Mouse (Mus musculus): Measurements from ENCODE around the gene Ppp2r5b. TPM values are rescaled to one million over a fixed set of nuclear protein-coding genes. Genes with fewer than 3 reads are reported as not detected.

The Ppp2r5b gene
- total RNA-seq, 2 experiments from 2014 or later = 26.2 to 26.4 TPM

DNA sequence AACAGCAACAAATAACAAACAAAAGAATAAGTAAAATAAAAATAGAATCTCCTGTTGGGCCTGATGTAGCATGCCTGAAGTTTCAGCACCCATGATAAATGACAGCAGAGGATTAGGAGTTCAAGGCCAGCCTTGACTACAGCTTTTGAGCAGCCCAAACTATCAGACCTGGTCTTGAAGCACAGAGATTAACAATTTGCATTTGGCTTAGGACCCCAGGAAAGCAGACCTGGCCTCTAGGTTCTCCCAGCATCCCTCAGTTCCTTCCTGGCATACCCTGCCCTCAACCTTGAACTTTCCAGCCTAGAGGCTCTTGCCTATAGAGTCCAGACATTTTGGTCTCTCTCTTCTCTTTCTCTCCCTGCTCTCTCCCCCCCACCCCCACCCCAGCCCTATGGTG, 3.1 kb upstream of the Ppp2r5b start:
- no peak for DNase-seq (ENCODE audit: low spot score in 2 of 2)

GRCm38 (mm10) chr19:6236842-6237241, 1.2 kb upstream of the Ppp2r5b start:
- DNase-seq (ENCODE audit: low spot score in 2 of 2) = no peak

DNA sequence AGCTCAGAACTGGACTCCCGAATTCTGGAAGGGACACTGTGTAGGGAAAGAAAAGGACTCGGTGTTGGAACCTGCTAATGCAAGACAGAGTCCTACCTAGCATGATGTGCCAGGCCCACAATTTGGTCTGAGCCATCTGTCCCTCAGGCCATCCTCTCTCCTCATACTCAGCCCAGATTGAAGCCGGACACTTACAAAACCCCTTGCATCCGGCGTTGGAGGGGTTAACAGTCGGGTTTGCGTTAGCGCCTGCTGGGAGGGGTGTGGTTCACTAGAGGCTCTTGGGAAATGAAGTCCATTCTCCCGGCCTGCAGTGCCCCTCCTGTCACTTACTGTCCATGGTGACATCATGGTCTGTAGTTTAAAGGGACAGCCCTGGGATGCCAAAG, 375 bp upstream of the Ppp2r5b start:
- peak; percentile 76 to 92 for DNase-seq (ENCODE audit: low spot score in 2 of 2)

GRCm38 (mm10) chr19:6234337-6235083, 1.2 kb downstream of the Ppp2r5b start:
- DNase-seq (ENCODE audit: low spot score in 2 of 2) = no peak

DNA sequence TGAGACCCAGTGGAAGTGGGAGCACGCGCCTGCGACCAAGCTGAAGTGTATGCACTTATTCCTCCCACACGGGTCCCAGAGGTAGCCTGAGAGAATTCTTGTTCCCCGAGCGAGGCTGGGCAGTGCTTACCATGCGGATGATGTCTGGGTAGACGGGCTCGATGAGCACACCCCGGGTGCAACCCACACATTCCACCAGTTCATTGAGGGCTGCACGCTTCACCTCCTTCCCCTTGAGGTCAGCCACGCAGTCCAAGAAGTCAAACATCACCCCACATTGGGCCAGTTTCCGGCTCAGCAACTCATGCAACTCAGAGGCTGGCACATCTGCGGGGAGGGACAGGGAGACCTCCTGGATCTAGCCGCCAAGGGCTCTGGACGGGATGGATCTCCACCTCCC, 2.0 kb downstream of the Ppp2r5b start:
- DNase-seq (ENCODE audit: low spot score in 2 of 2) = no peak

DNA sequence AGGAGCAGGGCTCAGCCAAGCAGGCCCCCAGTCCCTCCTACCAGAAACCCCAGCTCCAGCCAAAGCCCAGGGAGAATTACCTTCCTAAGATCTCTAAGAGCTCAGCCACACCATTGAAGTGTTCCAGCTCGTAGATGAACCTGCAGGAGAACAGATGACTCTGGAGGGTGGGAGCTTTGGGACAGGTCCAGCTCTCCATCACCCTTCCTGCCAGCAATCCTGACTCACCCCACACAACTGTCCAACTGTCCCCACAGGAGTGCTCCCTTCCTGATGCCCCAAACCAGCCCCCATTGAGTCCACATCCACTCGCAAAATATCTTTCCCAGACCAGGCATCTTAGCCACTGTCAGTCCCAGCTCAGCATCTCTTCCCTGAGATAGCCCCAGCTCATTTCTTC, 4.6 kb downstream of the Ppp2r5b start:
- no peak for DNase-seq (ENCODE audit: low spot score in 2 of 2)

DNA sequence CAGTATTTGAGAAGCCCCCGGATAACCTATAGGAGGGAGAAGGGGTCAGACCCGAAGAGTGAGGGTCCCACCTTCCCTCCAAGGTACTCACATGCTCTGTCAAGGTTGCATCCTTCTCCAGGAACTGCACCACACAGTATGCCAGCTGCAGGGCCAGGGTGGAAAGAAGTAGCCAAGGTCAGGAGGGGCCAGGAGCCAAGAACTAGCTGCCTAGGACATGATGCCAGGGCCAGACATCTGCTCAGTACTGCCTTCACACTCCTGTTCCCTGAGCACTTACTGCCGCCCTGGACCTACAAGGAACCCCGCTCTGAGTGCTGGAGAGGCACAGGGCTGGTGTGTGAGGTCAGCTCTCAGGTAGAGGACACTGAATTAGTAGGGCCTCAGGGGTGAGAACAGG, 5.3 kb downstream of the Ppp2r5b start:
- DNase-seq (ENCODE audit: low spot score in 2 of 2) = no peak

DNA sequence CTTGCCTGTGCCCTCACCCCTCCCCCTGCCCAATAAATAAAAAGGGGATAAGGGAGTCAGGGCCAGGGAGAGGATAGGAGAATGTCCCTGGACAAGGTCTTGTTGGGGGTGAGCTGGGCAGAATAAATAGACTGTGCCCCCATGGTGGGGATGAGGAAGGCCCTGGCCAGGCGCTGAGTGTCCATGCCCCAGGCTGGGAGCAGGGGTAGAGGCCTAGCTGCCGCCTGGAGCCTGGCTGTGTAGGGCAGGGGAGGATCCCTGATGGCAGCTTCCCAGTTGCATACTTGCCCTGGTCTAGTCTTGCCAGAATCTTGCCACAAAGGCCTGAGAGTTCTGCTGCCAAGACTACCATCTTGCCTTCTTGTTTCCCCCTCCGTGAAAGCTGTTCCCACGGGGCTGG, 7.8 kb downstream of the Ppp2r5b start:
- no peak for DNase-seq (ENCODE audit: low spot score in 2 of 2)

GRCm38 (mm10) chr19:6226763-6227162, 8.9 kb downstream of the Ppp2r5b start:
- DNase-seq (ENCODE audit: low spot score in 2 of 2) = no peak

GRCm38 (mm10) chr19:6226135-6226534, 9.5 kb downstream of the Ppp2r5b start, which contains the start of gene Gpha2:
Gene Gpha2, plus strand, starts transcription at chr19:6226380.
- DNase-seq (ENCODE audit: low spot score in 2 of 2) = no peak

DNA sequence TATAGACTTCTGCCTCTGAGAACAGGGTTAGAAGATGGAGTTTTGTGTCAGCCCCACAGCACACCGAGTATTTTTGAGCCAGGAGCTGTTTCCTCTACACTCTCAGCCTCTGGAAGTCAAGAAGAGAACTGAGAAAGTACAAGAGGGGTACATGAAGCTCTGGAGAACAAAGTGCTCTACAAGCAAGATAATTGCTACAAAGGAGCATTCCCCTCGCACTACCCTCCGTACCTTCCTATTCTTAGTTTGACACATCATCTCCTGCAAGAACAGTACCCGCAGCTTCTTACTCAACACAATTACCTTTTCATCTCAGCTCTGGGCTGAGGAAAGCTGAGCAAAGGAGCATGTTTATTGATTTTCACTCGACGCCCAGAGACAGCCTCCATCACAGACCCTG, 17.1 kb downstream of the Ppp2r5b start:
- no peak for DNase-seq (ENCODE audit: low spot score in 2 of 2)

GRCm38 (mm10) chr19:6216046-6216705, 19.5 kb downstream of the Ppp2r5b start:
- no peak for DNase-seq (ENCODE audit: low spot score in 2 of 2)

- DNase-seq (ENCODE audit: low spot score in 2 of 2) = no peak
Measured at GRCm38 (mm10) chr19:6206716-6207115, 29.0 kb downstream of the Ppp2r5b start.

GRCm38 (mm10) chr19:6204265-6204664, 31.4 kb downstream of the Ppp2r5b start:
- DNase-seq (ENCODE audit: low spot score in 2 of 2) = no peak

DNA sequence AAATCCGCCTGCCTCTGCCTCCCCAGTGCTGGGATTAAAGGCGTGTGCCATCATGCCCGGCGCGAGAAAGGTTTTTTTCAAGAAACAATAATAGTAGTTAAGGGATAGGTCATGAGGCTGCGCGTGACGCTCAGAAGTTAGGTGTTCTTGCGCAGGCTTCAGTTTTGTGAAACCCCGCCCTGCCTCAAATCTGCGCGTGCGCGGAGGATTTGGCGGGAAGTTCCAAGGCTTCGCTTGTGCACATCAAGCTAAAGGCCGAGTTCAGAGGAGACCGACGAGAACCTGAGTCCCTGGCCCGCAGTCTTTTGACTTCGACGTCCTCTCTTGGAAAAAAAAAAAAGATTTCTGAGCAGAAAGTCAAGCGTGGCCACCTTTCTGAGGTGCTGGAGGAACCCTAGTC, 51.5 kb downstream of the Ppp2r5b start, which contains the start of gene Majin:
Majin (plus strand) TSS at position 258 of the 400 bp plus-strand sequence.
- no peak for DNase-seq (ENCODE audit: low spot score in 2 of 2)

DNA sequence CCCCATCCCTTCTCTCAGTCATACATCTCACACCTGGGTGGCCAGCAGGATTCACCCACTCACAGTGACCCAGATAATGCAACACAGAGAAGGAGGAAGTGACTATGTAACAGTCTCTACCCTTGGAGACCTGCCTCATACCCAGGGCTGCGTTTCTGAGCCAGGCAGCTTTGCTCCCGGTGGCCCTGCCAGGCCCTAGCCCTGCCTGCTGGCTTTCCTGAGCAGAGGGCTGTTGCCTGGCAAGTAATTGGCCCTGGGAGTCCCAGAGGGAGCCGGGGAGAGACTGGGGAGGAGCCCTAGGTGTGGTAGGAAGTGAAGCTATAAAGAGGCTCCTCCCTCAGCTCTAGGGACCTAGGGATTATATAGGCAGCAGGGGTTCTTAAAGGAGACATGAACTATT, 53.1 kb downstream of the Ppp2r5b start:
- DNase-seq (ENCODE audit: low spot score in 2 of 2) = no peak

GRCm38 (mm10) chr19:6181629-6182028, 54.0 kb downstream of the Ppp2r5b start:
- DNase-seq (ENCODE audit: low spot score in 2 of 2) = no peak

DNA sequence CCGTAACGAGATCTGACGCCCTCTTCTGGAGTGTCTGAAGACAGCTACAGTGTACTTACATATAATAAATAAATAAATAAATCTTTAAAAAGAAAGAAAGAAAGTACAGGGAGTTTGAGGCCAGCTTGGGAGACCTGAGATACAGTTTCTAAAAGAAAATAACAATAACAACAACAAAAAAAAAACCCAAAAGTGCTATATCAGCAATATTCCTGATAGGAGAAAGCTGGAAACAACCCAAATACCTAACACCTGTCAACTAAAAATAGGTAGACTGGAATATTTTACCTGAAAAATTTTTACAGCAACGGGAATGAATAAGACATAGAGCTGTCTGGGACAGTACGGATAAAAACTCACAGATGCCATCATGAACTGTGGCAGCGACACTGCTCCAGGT, 56.9 kb downstream of the Ppp2r5b start:
- no peak for DNase-seq (ENCODE audit: low spot score in 2 of 2)

Small RNA genes within 50 kb of the gene (microRNA-seq; reads per million reads assigned to microRNA genes)
- gene Mir192 (17.6 reads per million, percentile 33 among the genes with 10 or more reads in this experiment), gene Mir194-2 (17.1 reads per million, percentile 32 among the genes with 10 or more reads in this experiment)

Other genes starting within 250 kb of the Ppp2r5b start
- not detected for gene Slc22a20, start 249.7 kb downstream of the Ppp2r5b start, total RNA-seq (2021)
- 10 to 100 TPM; 70.9 to 79.6 TPM for gene Capn1, start 220.0 kb downstream of the Ppp2r5b start, total RNA-seq (2021)
- 10 to 100 TPM; 28.9 to 30.7 TPM for gene Syvn1, start 189.3 kb downstream of the Ppp2r5b start, total RNA-seq (2021)
- gene Mrpl49, start 178.1 kb downstream of the Ppp2r5b start, total RNA-seq (2021) = 10 to 100 TPM; 45.0 to 46.2 TPM
- gene Fau, start 178.0 kb downstream of the Ppp2r5b start, total RNA-seq (2021) = 1,000 to 10,000 TPM in 1 of 2 experiments, 100 to 1,000 TPM in 1; 949 to 1,029 TPM
- gene Znhit2, start 174.7 kb downstream of the Ppp2r5b start, total RNA-seq (2021) = 10 to 100 TPM; 13.2 to 13.4 TPM
- 10 to 100 TPM in 1 of 2 experiments, 1 to 10 TPM in 1; 9.9 to 14.7 TPM for gene Tm7sf2, start 167.5 kb downstream of the Ppp2r5b start, total RNA-seq (2021)
- gene Vps51, start 158.6 kb downstream of the Ppp2r5b start, total RNA-seq (2021) = 10 to 100 TPM; 35.4 to 37.7 TPM
- gene Tmem262, start 155.8 kb downstream of the Ppp2r5b start, total RNA-seq (2021) = not detected
- under 1 TPM in 1 of 2 experiments, not detected in 1; 0.52 TPM for gene Gm28374, start 153.6 kb downstream of the Ppp2r5b start, total RNA-seq (2021)
- gene Zfpl1, start 150.9 kb downstream of the Ppp2r5b start, total RNA-seq (2021) = 10 to 100 TPM; 28.5 to 34.6 TPM
- gene Cdca5, start 150.9 kb downstream of the Ppp2r5b start, total RNA-seq (2021) = 1 to 10 TPM; 7.7 to 8.1 TPM
- under 1 TPM in 1 of 2 experiments, not detected in 1; 0.54 TPM for gene AC131692.1, start 141.5 kb downstream of the Ppp2r5b start, total RNA-seq (2021)
- gene Naaladl1, start 130.1 kb downstream of the Ppp2r5b start, total RNA-seq (2021) = under 1 TPM; 0.27 to 0.44 TPM
- 10 to 100 TPM; 14.8 to 16.2 TPM for gene Sac3d1, start 117.2 kb downstream of the Ppp2r5b start, total RNA-seq (2021)
- 10 to 100 TPM; 16.2 to 17.1 TPM for gene Snx15, start 107.6 kb downstream of the Ppp2r5b start, total RNA-seq (2021)
- under 1 TPM; 0.26 to 0.42 TPM for gene Batf2, start 94.9 kb downstream of the Ppp2r5b start, total RNA-seq (2021)
- gene Arl2, start 94.3 kb downstream of the Ppp2r5b start, total RNA-seq (2021) = 10 to 100 TPM; 60.2 to 61.7 TPM
- not detected for gene Majin, start 51.5 kb downstream of the Ppp2r5b start, total RNA-seq (2021)
- gene Gpha2, start 9.5 kb downstream of the Ppp2r5b start, total RNA-seq (2021) = not detected
- 10 to 100 TPM; 15.5 to 16.7 TPM for gene Atg2a, start 5.8 kb upstream of the Ppp2r5b start, total RNA-seq (2021)
- 10 to 100 TPM; 91.3 to 93.9 TPM for gene Ehd1, start 40.9 kb upstream of the Ppp2r5b start, total RNA-seq (2021)
- 1 to 10 TPM; 6.9 to 7.7 TPM for gene Cdc42bpg, start 70.6 kb upstream of the Ppp2r5b start, total RNA-seq (2021)
- gene Men1, start 99.1 kb upstream of the Ppp2r5b start, total RNA-seq (2021) = 10 to 100 TPM; 23.6 to 24.5 TPM
- 10 to 100 TPM; 18.4 to 21.4 TPM for gene Map4k2, start 105.3 kb upstream of the Ppp2r5b start, total RNA-seq (2021)
- gene Sf1, start 127.8 kb upstream of the Ppp2r5b start, total RNA-seq (2021) = 100 to 1,000 TPM; 150 to 183 TPM
- 1,000 to 10,000 TPM; 2,079 to 2,155 TPM for gene Pygm, start 148.5 kb upstream of the Ppp2r5b start, total RNA-seq (2021)
- gene Rasgrp2, start 163.5 kb upstream of the Ppp2r5b start, total RNA-seq (2021) = 10 to 100 TPM; 37.4 to 40.2 TPM
- 1 to 10 TPM; 3.4 to 3.7 TPM for gene Nrxn2, start 182.9 kb upstream of the Ppp2r5b start, total RNA-seq (2021)